Mouse (Mus musculus) layer of hippocampus, adult 11-12 months (tissue): ENCODE data around the gene Adgrb2.

Experiments
- DNase-seq: peaks from one replicate; pipeline ENCODE4 v3.0.0; 2022; ENCODE audit warnings: low spot score

The Adgrb2 gene

DNA sequence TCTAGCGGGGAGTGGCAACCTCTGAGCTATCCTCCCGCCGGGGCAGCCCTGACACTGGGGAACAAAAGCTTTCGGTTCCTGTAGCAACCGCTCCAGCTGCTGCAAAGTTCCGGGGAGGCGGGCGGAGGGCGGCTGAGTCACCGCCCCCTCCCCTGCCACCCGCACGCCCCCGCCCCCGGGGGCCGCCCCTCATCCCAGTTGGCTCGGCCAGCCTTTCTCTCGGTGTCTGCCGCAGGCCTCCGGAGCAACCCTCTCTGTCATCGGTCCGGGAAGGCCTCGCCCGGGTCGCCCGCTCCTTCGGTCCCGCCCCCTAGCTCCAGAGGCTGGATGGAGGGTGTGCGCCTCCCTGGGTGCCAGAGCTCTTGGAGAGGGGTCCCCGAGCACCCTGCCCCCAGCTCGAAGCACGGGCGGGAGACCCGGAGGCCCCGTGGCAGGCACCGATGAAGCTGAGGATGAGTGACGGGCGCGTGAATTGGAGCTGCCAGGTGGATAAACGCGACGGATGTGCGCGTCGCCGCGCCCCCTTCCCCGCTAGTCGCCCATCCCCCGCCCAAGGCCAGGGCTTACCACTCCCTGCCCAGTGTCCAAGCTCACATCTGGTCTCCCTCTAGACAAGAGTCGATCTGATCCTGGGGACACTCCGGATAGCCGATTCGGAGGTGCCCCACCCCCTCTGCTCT lies 3.3 kb downstream of the Adgrb2 start:
- DNase-seq: no peak

- DNase-seq: no peak
These were observed 5.3 kb downstream of the Adgrb2 start for GRCm38 (mm10) chr4:129989925-129990324.

DNA sequence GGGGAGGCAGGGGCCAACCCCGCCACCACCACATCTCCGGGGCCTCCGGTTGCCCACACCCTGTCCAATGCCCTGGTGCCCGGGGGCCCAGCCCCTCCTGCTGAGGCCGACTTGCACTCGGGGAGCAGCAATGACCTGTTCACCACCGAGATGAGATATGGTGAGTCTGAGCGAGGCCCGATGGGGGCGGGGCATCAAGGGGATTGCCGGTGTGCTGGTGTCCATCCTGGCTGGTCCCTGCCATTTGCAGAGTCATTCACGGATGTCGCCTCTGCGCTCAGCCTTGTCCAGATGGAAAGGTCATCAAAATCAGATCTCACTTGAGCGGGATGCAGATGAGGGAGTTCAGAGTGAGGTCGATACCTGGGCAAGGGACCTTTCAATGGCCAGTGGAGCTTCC lies 8.1 kb downstream of the Adgrb2 start:
- no peak for DNase-seq

DNA sequence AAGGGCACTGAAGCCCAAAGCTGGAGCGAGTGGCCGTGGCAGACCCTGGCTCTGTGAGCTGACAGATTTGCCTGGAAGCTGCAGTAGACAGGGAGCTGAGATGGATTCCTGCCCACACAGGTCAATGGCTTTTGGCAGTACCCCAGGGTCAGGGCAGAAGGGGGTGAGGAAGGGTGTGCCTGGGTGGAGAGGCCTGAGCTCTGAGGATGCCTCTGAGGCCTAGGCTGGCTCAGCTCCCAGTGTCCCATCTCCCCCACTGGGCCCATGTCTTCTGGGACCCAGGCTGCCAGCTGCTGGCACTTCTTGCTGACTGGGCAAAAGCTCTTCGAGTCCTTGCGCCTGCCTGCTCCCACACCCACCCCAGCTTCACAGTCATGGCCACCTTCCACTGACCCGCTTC lies 8.5 kb downstream of the Adgrb2 start:
- DNase-seq: no peak

- DNase-seq: peak; percentile 64
These were observed 9.4 kb downstream of the Adgrb2 start for GRCm38 (mm10) chr4:129993944-129994695.

- no peak for DNase-seq
These were observed 10.1 kb downstream of the Adgrb2 start for GRCm38 (mm10) chr4:129994728-129995127.

GRCm38 (mm10) chr4:129995255-129995654 lies 10.6 kb downstream of the Adgrb2 start:
- no peak for DNase-seq

GRCm38 (mm10) chr4:129996015-129996414 lies 11.3 kb downstream of the Adgrb2 start:
- DNase-seq: no peak

- no peak for DNase-seq
These were observed 13.5 kb downstream of the Adgrb2 start for GRCm38 (mm10) chr4:129998124-129998523.

DNA sequence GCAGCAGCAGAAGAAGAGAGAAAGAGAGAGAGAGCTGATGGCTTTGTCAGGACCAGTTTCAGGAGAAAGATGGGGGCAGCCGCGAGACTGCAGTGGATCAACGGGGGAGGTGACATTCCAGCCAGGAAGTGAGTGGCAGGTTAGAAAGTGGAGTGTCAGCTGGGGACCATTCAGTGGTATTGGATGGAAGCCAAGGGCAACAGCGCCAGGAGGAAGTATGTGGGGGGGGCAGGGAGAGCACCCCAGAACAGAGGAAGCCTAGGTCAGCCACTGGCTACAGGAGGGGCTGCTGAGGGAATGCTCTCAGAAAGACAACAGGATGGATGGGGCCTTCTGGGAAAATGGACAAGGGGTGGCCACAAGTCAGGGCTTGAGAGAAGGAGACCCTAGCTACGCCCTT lies 17.0 kb downstream of the Adgrb2 start:
- DNase-seq: no peak

DNA sequence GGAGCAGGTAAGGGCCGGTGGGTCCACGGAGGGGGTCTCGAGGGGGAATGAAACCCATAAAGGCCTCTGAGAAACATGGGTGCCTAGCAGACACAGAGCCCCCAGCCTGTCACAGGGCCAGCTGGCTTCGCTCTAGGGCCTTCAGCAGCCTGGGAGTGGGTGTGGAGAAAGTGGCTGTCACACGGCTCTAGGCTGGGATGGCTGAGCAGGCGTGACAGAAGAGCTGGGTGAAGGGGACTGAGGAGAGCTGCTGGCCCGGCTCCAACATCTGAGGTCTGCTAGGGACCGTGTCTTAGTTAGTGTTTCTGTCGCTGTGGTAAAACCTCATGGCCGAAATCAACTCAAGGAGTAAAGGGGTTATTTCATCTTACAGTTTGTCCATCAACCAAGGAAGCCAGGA lies 17.5 kb downstream of the Adgrb2 start:
- no peak for DNase-seq

DNA sequence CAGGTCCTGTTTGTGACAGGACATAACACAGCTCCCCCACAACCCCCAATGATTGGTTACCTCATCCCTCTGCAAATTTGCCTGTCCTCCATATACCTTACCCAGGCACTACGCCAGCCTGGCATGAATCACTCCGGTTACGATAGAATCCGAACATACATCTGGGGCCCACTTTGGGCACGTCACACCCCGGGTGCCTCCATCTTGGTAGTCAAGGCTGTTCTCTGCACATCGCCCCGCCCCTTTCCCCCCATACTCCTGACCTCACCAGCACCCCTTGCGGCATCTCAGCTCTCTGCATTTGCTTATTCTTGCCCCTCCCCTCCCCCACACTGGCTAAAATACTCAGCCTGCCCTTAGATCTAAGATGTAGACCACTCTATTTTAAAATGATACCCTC lies 20.9 kb downstream of the Adgrb2 start:
- no peak for DNase-seq

DNA sequence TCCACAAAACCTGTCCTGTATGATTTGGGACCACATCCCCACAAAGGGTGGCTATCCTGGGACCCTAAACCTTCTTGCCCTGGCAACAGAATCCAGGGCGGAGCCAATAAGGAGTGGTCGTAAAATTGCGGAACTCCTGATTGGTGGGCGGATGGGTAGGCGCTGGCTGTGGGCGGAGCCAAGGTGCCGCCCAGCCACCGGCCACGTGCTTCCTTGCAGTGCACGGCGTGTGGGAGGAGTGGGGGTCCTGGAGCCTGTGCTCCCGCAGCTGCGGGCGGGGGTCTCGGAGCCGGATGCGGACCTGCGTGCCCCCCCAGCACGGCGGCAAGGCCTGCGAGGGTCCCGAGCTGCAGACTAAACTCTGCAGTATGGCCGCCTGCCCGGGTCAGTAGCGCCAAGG lies 21.9 kb downstream of the Adgrb2 start:
- no peak for DNase-seq

DNA sequence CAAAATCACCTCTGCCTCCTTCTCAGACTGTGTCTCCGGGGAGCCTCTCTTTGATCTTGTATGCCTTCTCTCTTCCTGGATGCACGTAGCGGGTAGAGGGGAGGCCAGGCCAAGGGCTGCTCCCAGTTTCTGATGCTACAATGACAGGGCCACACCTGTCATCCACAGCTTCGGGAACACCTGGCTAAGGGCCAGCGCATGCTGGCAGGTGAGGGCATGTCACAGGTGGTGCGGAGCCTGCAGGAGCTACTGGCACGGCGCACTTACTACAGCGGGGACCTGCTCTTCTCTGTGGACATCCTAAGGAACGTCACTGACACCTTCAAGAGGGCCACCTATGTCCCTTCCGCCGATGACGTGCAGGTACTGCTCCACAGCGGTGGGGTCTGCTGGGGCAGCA lies 24.4 kb downstream of the Adgrb2 start:
- DNase-seq: no peak

DNA sequence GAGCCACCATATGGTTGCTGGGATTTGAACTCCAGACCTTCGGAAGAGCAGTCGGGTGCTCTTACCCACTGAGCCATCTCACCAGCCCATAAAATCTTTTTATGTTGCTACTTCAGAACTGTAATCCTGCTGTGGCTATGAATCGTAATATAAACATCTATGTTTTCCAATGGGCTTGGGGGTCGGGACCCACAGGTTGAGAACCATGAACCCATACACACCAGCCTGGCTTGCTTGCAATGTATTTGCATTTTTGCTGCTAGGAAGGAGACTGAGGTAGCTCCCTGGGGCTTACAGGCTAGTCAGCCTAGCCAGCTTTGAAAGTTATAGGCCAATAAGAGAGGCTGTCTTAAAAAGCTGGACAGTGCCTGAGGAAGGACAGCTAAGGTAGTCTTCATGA lies 26.1 kb downstream of the Adgrb2 start:
- no peak for DNase-seq

GRCm38 (mm10) chr4:130012234-130012633 lies 27.6 kb downstream of the Adgrb2 start:
- DNase-seq: no peak

DNA sequence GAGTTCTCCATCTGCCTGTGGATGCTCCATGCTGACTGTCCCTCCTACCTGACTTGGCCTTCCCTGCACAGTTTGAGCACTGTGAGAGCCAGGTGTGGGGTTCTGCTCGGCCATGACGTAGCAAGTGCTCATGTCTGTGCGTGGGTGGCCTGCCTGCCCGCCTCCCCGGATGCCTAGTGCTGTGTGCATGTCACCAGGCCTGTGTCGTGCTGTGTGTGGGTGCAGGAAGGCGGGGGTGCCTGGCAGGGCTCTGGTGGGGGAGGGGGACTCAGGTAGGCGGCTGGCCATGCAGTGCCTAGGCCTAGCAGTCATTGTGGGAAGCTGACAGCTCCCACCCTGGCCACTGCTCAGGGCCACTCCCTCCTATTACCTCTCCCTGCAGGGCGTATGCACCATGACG lies 28.4 kb downstream of the Adgrb2 start:
- peak; percentile 74 for DNase-seq

GRCm38 (mm10) chr4:130016010-130016409 lies 31.3 kb downstream of the Adgrb2 start:
- no peak for DNase-seq

DNA sequence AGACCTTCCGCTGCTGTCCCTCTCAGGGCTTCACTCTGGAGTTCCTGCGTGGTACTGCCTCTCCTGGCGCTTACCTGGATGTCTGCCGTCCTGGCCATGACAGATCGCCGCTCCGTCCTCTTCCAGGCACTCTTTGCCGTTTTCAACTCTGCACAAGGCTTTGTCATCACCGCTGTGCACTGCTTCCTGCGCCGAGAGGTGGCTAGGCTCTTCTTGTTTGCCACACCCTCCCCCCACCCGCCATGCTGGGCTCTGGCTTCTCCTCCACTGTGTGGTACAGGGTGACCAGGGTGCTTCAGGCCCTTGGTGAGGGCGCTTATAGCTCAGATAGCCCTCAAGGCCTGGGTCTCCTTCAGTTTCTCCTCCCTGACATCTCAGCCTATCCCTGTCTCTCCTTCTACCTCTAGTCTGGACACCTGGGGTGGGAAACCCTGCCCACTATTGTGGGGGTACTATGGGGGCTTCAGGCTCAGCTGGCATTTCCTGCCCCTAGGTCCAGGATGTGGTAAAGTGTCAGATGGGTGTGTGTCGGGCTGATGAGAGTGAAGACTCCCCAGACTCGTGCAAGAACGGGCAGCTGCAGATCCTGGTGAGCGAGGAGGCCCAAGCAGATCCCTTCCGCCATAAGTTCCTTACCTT lies 32.5 kb downstream of the Adgrb2 start:
- DNase-seq: no peak

- no peak for DNase-seq
These were observed 38.3 kb downstream of the Adgrb2 start for GRCm38 (mm10) chr4:130022952-130023351.

DNA sequence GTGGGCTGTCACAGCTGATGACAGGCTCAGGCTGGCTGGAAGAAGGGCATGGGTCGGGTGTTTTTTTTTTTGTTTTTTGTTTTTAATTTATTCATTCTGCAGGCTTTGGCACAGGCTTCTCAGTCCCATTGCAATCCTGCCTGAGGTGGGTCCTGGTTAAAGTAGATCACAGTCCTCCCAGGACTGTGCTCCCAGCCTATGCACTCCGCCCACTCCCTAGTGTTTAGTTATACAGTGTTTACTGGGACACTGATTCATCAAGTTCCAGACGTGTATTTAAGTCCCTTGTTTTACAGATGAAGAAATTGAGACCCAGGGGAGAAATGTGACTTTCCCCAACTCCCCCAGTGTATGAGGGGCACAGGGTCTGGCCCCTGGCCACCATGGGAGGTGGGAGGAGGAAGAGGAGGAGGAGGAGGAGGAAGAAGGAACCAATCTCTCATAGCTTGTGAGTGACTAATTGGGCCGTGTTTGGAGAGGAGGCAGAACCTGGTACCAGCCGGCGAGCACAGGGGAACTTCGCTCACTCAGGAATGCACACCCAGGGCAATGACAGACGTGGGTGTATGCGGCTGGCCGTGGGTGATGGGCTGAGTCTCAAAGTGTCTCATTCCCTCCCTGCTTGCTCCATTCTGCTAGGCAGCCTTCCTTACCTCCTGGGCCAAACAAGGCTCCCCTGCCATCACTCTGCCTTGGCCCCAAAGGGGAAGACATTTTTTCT lies 39.0 kb downstream of the Adgrb2 start:
- peak; percentile 55 for DNase-seq

DNA sequence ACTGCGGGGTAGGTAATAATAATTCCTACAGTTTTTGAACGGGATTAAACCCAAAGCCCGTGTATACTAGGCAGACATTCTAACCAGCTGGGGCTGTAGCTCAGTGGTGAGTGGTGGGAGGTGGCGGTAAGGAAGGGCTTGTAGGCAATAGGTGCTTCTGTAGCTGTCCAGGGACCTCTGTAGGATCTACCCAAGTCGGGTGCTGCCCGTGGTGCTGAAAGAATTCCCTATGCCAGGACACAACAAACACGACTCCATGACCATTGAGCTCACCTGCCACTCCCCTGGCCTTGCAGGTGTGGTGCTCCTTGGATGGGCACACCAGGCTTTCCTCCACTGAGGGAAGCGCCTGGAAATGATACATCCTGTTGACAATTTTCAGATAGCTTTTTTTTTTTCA lies 40.9 kb downstream of the Adgrb2 start:
- no peak for DNase-seq

DNA sequence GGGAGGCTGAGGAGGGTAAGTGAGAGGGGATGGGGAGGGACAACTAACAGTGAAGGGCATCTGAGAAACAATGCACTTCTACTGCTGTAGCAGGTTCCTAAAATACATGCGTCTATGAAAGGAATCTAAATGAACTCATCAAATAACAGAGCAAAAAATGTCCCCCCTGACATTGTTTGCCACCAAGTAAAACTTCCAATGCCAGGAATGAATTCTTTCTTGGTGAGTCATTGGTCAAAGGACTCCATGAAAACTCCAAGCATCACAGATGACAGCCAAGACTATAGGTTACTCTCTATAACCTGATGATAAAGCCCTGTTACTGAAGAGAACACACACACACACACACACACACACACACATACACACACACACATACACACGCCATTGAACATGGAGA lies 46.5 kb downstream of the Adgrb2 start:
- no peak for DNase-seq
